Mouse (Mus musculus): ENCODE data around the gene Apoa4. TPM values are rescaled to one million over a fixed set of nuclear protein-coding genes. Genes with fewer than 3 reads are reported as not detected.

The Apoa4 gene
- polyA plus RNA-seq, 1 experiment from 2014 or later = not detected

DNA sequence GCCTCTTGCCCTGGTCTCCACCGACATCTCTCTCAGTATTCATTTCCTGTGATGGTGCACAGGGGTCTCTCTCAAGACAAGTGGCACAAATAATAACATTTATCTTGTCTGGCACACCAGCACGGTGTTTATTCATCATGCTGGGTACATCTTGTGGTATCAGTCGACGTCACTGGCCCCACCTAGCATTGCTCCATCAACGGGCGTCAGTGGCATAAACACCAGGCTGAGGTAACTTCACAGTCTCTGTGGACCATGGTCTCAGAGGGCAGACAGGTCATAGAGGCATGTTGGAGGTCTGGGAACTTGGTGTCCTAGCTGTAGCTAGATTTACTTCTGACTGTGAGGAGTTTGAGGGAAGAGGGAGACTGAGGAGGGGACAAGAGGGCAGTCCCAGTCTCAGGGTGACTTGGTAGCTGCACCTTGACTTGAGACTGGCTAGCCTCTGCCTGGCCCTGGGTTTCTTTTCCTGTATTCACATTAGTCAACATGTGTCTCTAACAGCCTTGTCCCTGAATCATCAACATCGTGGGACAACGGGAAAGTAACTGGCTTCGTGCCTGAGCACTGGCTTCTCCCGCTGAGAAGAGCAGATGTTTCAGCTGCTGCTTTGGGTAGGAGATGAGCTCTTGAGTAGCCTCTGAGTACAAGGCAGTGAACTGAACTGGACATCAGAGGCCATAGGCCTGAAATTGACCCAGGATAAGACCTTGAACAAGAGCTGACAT lies 16.3 kb downstream of the Apoa4 start:
- H3K9ac ChIP-seq (ENCODE audit: low read depth, low read length) = no peak overlapping the region

DNA sequence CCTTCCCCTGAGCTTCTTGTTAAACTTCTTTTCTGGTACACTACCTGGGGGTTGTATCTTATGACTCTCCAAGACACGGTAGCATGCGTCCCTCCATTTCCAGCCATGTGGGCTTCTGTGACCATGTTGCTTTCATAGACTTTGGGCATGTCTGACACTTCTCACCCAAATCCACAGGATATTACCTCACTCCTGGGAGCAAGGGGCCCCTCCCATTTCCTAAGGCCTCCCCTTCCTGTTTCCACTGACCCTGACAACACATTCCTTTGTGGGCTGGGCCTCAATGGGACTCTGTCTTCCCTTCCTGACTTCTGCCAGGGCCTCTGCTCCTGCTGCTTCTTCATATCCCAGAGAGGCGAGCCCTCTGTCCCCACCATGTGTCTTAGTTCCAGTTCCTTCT lies 17.1 kb downstream of the Apoa4 start:
- Histone ChIP-seq H3K9me3 (replicated peaks; ENCODE audit: control insufficient read depth, low read length) (no peaks in the 10 kb centered on the region), H3K27me3 (ENCODE audit: control insufficient read depth, insufficient read depth, low read length) (no peaks in the 10 kb centered on the region), H3K9ac (ENCODE audit: low read depth, low read length) (no peak overlapping the region), H3K4me3 (ENCODE audit: low read depth, low read length) (no peak overlapping the region), H3K36me3 (ENCODE audit: control insufficient read depth, insufficient read depth, low read length) (no peaks in the 10 kb centered on the region), H3K27ac (ENCODE audit: low read depth, low read length) (peak overlapping the region; percentile 46), H3K4me1 (ENCODE audit: control insufficient read depth, insufficient read depth, low read length) (no peaks in the 10 kb centered on the region), H3K4me2 (no peak overlapping the region)
- 63% methylated on average over 3 of the region's 3 CpGs for WGBS (ENCODE audit: insufficient replicate concordance)
- no peak for ATAC-seq (replicated peaks; ENCODE audit: insufficient number of reproducible peaks, low FRiP score, low TSS enrichment)

More for the DNA sequence above, 16.3 kb downstream of the Apoa4 start:
- Histone ChIP-seq H3K27me3 (ENCODE audit: control insufficient read depth, insufficient read depth, low read length) (no peaks in the 10 kb centered on the region), H3K27ac (ENCODE audit: low read depth, low read length) (no peak overlapping the region), H3K4me3 (ENCODE audit: low read depth, low read length) (no peak overlapping the region), H3K4me2 (no peak overlapping the region), H3K9me3 (replicated peaks; ENCODE audit: control insufficient read depth, low read length) (no peaks in the 10 kb centered on the region), H3K36me3 (ENCODE audit: control insufficient read depth, insufficient read depth, low read length) (no peaks in the 10 kb centered on the region), H3K4me1 (ENCODE audit: control insufficient read depth, insufficient read depth, low read length) (no peaks in the 10 kb centered on the region)
- 84% methylated on average over 10 of the region's 10 CpGs for WGBS (ENCODE audit: insufficient replicate concordance)
- ATAC-seq (replicated peaks; ENCODE audit: insufficient number of reproducible peaks, low FRiP score, low TSS enrichment) = no peak

DNA sequence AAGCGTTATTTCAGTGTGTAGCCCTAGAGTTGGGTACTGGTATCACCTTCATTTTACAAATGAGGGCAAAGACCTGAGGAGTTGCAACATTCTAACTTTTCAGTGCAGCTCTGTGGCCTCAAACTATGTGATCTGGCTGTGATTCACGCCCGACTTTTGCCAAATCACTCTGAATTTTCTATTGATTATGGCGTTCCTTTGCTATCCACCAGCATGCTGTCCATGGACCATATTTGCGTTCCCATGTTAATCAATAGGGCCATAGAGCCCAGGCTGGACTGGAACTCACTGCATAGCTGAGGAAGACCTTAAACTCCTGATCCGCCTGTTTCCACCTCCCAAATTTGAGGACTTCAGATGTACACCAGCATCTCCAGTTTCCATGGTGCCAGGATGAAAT lies 18.6 kb downstream of the Apoa4 start:
- Histone ChIP-seq H3K36me3 (ENCODE audit: control insufficient read depth, insufficient read depth, low read length) (no peaks in the 10 kb centered on the region), H3K4me3 (ENCODE audit: low read depth, low read length) (no peak overlapping the region), H3K4me1 (ENCODE audit: control insufficient read depth, insufficient read depth, low read length) (no peaks in the 10 kb centered on the region), H3K27ac (ENCODE audit: low read depth, low read length) (no peak overlapping the region), H3K4me2 (no peak overlapping the region), H3K9me3 (replicated peaks; ENCODE audit: control insufficient read depth, low read length) (no peaks in the 10 kb centered on the region), H3K27me3 (ENCODE audit: control insufficient read depth, insufficient read depth, low read length) (no peaks in the 10 kb centered on the region), H3K9ac (ENCODE audit: low read depth, low read length) (no peak overlapping the region)
- WGBS (ENCODE audit: insufficient replicate concordance) = 78% methylated on average over 6 of the region's 6 CpGs
- ATAC-seq (replicated peaks; ENCODE audit: insufficient number of reproducible peaks, low FRiP score, low TSS enrichment) = no peak

DNA sequence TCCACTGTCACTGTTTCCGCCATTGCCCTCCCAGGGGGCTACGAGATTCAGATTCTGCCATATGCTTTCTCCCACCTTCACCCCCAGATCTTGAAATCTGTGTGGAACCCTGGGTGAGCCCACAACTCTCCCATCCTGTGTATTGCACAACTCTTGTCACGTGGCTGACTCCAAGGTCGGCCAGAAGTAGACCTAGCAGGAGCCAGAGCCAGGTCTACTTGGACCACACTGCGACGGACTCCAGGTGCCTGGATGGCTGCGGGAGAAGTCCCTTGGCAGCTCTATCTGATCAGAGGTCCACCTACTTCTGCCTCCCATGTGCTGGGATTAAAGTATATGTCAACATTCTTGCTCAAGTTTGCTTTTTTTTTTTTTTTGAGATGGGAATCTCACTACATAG lies 20.6 kb downstream of the Apoa4 start:
- ATAC-seq (replicated peaks; ENCODE audit: insufficient number of reproducible peaks, low FRiP score, low TSS enrichment) = no peak
- Histone ChIP-seq H3K9me3 (replicated peaks; ENCODE audit: control insufficient read depth, low read length) (no peaks in the 10 kb centered on the region), H3K4me1 (ENCODE audit: control insufficient read depth, insufficient read depth, low read length) (no peaks in the 10 kb centered on the region), H3K4me2 (no peak overlapping the region), H3K36me3 (ENCODE audit: control insufficient read depth, insufficient read depth, low read length) (no peaks in the 10 kb centered on the region), H3K4me3 (ENCODE audit: low read depth, low read length) (no peak overlapping the region), H3K27ac (ENCODE audit: low read depth, low read length) (no peak overlapping the region), H3K27me3 (ENCODE audit: control insufficient read depth, insufficient read depth, low read length) (no peaks in the 10 kb centered on the region), H3K9ac (ENCODE audit: low read depth, low read length) (no peak overlapping the region)
- 81% methylated on average over 7 of the region's 7 CpGs for WGBS (ENCODE audit: insufficient replicate concordance)

DNA sequence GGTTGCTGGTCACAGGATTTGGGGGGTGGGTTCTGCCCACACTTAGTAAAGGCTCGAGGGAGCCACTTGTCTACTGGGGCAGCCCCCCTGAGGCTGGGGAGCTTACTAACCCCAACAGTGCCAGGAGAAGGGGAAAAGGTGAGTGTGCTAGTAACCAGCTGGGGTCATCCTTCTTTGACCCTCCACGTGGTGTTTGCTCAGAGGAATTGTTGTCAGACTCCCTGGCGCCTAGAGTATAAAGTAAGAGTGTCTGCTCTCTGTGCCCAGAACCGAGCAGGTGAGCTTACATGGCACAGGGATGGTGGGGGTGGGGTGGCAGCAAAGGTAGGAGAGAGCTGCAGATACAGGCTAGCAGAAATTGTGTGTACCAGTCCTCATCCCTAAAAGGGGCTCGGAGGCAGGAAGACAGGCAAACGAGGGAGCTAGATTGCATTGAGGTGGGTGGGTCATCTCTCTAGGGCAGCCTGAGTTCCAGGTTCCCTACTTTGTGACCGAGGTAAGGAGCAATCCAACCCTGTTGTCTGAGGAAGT lies 27.9 kb downstream of the Apoa4 start, which contains the start of gene Apoa5:
TSS of gene Apoa5 (plus strand) at position 291 of the 531 bp plus-strand sequence.
- ATAC-seq (replicated peaks; ENCODE audit: insufficient number of reproducible peaks, low FRiP score, low TSS enrichment) = no peak
- Histone ChIP-seq H3K4me1 (ENCODE audit: control insufficient read depth, insufficient read depth, low read length) (no peaks in the 10 kb centered on the region; the same call in 1 of the 2 replicates), H3K4me3 (ENCODE audit: low read depth, low read length) (no peak within 1 kb of the TSS), H3K9me3 (replicated peaks; ENCODE audit: control insufficient read depth, low read length) (no peaks in the 10 kb centered on the region), H3K9ac (ENCODE audit: low read depth, low read length) (no peak within 1 kb of the TSS), H3K4me2 (no peak within 1 kb of the TSS), H3K36me3 (ENCODE audit: control insufficient read depth, insufficient read depth, low read length) (no peaks in the 10 kb centered on the region), H3K27ac (ENCODE audit: low read depth, low read length) (no peak within 1 kb of the TSS), H3K27me3 (ENCODE audit: control insufficient read depth, insufficient read depth, low read length) (peaks cover 30% of the 10 kb centered on the region)
- 50% methylated on average over 7 of the region's 7 CpGs for WGBS (ENCODE audit: insufficient replicate concordance)

GRCm38 (mm10) chr9:46269125-46269524 lies 28.6 kb downstream of the Apoa4 start:
- Histone ChIP-seq H3K4me2 (no peak overlapping the region), H3K4me3 (ENCODE audit: low read depth, low read length) (no peak overlapping the region), H3K27ac (ENCODE audit: low read depth, low read length) (no peak overlapping the region), H3K27me3 (ENCODE audit: control insufficient read depth, insufficient read depth, low read length) (peaks cover 30% of the 10 kb centered on the region), H3K9ac (ENCODE audit: low read depth, low read length) (no peak overlapping the region), H3K9me3 (replicated peaks; ENCODE audit: control insufficient read depth, low read length) (no peaks in the 10 kb centered on the region), H3K4me1 (ENCODE audit: control insufficient read depth, insufficient read depth, low read length) (peaks cover 7% of the 10 kb centered on the region), H3K36me3 (ENCODE audit: control insufficient read depth, insufficient read depth, low read length) (no peaks in the 10 kb centered on the region)
- no peak for ATAC-seq (replicated peaks; ENCODE audit: insufficient number of reproducible peaks, low FRiP score, low TSS enrichment)
- WGBS (ENCODE audit: insufficient replicate concordance) = 77% methylated on average over 5 of the region's 5 CpGs

DNA sequence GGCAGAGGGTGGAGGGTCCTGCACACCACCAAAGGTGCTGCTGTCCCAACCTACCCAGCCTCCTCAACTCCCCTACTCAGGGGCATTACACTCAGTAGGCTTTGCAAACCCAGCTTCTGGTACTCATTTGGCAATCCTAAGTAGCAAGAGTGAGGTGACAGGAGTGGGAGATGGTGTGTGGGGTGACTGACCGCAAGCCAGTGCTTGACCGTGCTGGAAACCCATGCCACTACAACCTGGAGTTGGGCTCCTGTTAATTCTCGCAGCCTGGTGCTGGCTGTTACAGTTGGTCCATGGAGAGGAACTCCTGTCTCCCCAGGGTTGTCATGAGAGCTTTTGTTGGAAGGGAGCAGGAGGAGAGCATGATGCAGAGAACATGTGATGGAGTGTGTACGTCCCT lies 30.3 kb downstream of the Apoa4 start:
- no peak overlapping the region for H3K27ac ChIP-seq (ENCODE audit: low read depth, low read length)
- H3K4me3 ChIP-seq (ENCODE audit: low read depth, low read length) = no peak overlapping the region
- H3K4me1 ChIP-seq (ENCODE audit: control insufficient read depth, insufficient read depth, low read length) = peaks cover 9% of the 10 kb centered on the region
- no peaks in the 10 kb centered on the region for H3K9me3 ChIP-seq (replicated peaks; ENCODE audit: control insufficient read depth, low read length)
- ATAC-seq (replicated peaks; ENCODE audit: insufficient number of reproducible peaks, low FRiP score, low TSS enrichment) = no peak
- 88% methylated on average over 4 of the region's 4 CpGs for WGBS (ENCODE audit: insufficient replicate concordance)
- H3K4me2 ChIP-seq = no peak overlapping the region
- H3K9ac ChIP-seq (ENCODE audit: low read depth, low read length) = no peak overlapping the region
- H3K36me3 ChIP-seq (ENCODE audit: control insufficient read depth, insufficient read depth, low read length) = peaks cover 5% of the 10 kb centered on the region; the same call in 1 of the 2 replicates
- peaks cover 30% of the 10 kb centered on the region for H3K27me3 ChIP-seq (ENCODE audit: control insufficient read depth, insufficient read depth, low read length)

GRCm38 (mm10) chr9:46272070-46272469 lies 31.6 kb downstream of the Apoa4 start:
- H3K4me1 ChIP-seq (ENCODE audit: control insufficient read depth, insufficient read depth, low read length) = peaks cover 9% of the 10 kb centered on the region
- no peak overlapping the region for H3K4me3 ChIP-seq (ENCODE audit: low read depth, low read length)
- no peak overlapping the region for H3K27ac ChIP-seq (ENCODE audit: low read depth, low read length)
- ATAC-seq (replicated peaks; ENCODE audit: insufficient number of reproducible peaks, low FRiP score, low TSS enrichment) = no peak
- WGBS (ENCODE audit: insufficient replicate concordance) = 61% methylated on average over 9 of the region's 9 CpGs
- peak overlapping the region; percentile 92 for H3K4me2 ChIP-seq
- H3K9ac ChIP-seq (ENCODE audit: low read depth, low read length) = no peak overlapping the region
- peaks cover 10% of the 10 kb centered on the region for H3K36me3 ChIP-seq (ENCODE audit: control insufficient read depth, insufficient read depth, low read length)
- H3K27me3 ChIP-seq (ENCODE audit: control insufficient read depth, insufficient read depth, low read length) = peaks cover 30% of the 10 kb centered on the region
- H3K9me3 ChIP-seq (replicated peaks; ENCODE audit: control insufficient read depth, low read length) = no peaks in the 10 kb centered on the region

Data from heart, embryonic 11.5 days (tissue).